Mouse (Mus musculus): ENCODE data around the gene Ly6g6c.

- TF ChIP-seq EP300 (IDR thresholded peaks at IDR 0.05; ENCODE audit: low read depth) (no peak), CTCF (IDR thresholded peaks at IDR 0.05; ENCODE audit: low read depth) (no peak)
Measured at GRCm38 (mm10) chr17:35050126-35050750, 14.9 kb upstream of the Ly6g6c start.

Measured in liver, postnatal 0 days (tissue).